Mouse (Mus musculus): ENCODE results near the gene Ano6. TPM values are rescaled to one million over a fixed set of nuclear protein-coding genes. Genes with fewer than 3 reads are reported as not detected.

Ano6 gene
- total and polyA plus RNA-seq, 3 experiments: 14.9 to 27.0 (median 18.4) TPM

DNA sequence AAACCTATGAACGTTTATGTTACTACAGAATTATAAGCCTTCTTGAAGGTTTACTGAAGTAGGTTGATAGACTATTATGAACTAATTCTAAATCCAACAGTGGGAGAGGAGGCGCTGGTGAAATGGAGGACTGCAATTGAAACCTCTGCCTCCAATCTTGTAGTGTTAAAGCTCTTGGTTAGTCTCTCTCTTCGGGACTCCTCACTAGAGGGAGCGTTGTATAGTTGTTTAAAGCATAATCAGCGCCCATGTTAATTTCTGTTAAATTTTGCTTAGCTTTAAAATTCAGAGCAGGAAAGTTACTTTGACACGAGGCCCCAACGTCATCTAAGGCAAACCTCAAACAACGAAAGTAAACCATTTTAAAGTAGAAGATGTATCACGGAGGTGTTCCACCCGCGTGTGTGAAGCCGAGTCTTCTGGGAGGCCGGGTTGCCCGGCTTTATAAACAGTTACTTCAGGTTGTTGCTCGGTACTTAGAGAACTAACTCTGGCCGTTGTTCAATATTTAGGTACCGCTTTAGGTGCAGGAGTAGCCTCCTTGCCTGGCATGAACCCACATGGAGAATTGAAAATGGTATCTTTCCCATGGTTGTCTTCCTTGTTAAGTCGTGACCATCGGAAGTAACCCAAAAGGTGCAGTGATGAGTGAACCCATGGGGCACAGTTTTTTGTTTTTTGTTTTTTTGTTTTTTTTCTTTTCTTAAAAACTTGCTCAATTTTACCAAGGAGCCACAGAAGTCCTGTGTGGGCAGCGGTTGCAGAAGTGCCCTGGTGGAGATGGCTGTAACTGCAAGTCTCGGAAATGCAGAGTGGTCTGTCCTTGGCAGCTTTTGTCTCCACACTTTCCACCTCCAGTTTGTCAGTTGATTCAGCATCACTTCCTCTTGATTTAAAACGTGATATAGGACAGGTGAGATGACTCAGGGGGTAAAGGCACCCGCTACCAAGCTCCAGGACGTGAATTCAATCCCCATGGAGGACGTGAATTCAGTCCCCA, 1.9 kb downstream of the Ano6 start:
- Histone ChIP-seq H3K79me2 (replicated peaks; ENCODE audit: control insufficient read depth, extremely low read depth, insufficient read depth, poor library complexity, severe bottlenecking) (peaks cover 40% of the 10 kb centered on the region), H3K9ac (ENCODE audit: insufficient read depth, low read depth) (peak overlapping the region; percentile 91), H3K4me2 (ENCODE audit: insufficient read depth, low read depth, poor library complexity, severe bottlenecking) (peak overlapping the region; percentile 92), H3K4me3 (replicated peaks in 1 of 3; ENCODE audit: low read depth in 2 of 3, low read length in 2 of 3, poor library complexity in 1 of 3) (peak overlapping the region; percentile 53 to 91 (median 84)), H3K27ac (ENCODE audit: insufficient read depth, low read depth) (peak overlapping the region; percentile 44; the same call in 1 of the 2 replicates), H3K36me3 (replicated peaks in 1 of 2; ENCODE audit: control insufficient read depth in 1 of 2, insufficient read depth in 1 of 2, low read length in 1 of 2) (peaks cover 0 to 9% of the 10 kb centered on the region in 2 experiments), H3K27me3 (replicated peaks) (no peaks in the 10 kb centered on the region), H3K4me1 (ENCODE audit: control insufficient read depth in 1 of 2, insufficient read depth in 2 of 2) (peaks cover 12 to 63% of the 10 kb centered on the region in 2 experiments), H3K9me3 (replicated peaks; ENCODE audit: low read length) (no peaks in the 10 kb centered on the region)
- DNase-seq (ENCODE audit: extremely low read depth): peak; percentile 57
- TF ChIP-seq MEF2A (IDR thresholded peaks at IDR 0.05; ENCODE audit: borderline replicate concordance, low read depth, low read length) (no peak), CTCF (conservative IDR thresholded peaks at IDR 0.05 in 1 of 2, IDR thresholded peaks at IDR 0.05 in 1 of 2; ENCODE audit: low read depth in 2 of 2, low read length in 2 of 2) (peak; percentile 59 to 72), MAZ (IDR thresholded peaks at IDR 0.05; ENCODE audit: low read depth, low read length) (0 out of 2 replicates have a peak, but pooled peaks have one; percentile 30), GABPA (IDR thresholded peaks at IDR 0.05; ENCODE audit: insufficient replicate concordance, low read depth, low read length) (no peak), IRF4 (IDR thresholded peaks at IDR 0.05; ENCODE audit: low read depth, low read length) (peak; percentile 69), MAX (IDR thresholded peaks at IDR 0.05; ENCODE audit: low read length) (no peak), ELF1 (IDR thresholded peaks at IDR 0.05; ENCODE audit: low read depth, low read length) (0 out of 2 replicates have a peak, but pooled peaks have one; percentile 20), NRF1 (IDR thresholded peaks at IDR 0.05; ENCODE audit: low read depth, low read length) (no peak), ZMIZ1 (IDR thresholded peaks at IDR 0.05; ENCODE audit: low read depth, low read length) (no peak), TBP (conservative IDR thresholded peaks at IDR 0.05; ENCODE audit: low read depth, low read length) (peak; percentile 9; the same call in 1 of the 2 replicates), NELFE (IDR thresholded peaks at IDR 0.05; ENCODE audit: low read depth, low read length) (0 out of 2 replicates have a peak, but pooled peaks have one; percentile 24), CHD1 (IDR thresholded peaks at IDR 0.05; ENCODE audit: low read depth, low read length) (peak; percentile 55), SIN3A (IDR thresholded peaks at IDR 0.05; ENCODE audit: low read length) (peak; percentile 65), BHLHE40 (IDR thresholded peaks at IDR 0.05; ENCODE audit: low read depth, low read length) (peak; percentile 63), KAT2A (IDR thresholded peaks at IDR 0.05; ENCODE audit: insufficient replicate concordance, low read length) (no peak), ETS1 (conservative IDR thresholded peaks at IDR 0.05; ENCODE audit: low read depth, low read length) (no peak; the same call in none of the 2 replicates), EP300 (IDR thresholded peaks at IDR 0.05; ENCODE audit: low read length) (no peak), USF1 (IDR thresholded peaks at IDR 0.05; ENCODE audit: low read depth, low read length) (no peak), MYC (IDR thresholded peaks at IDR 0.05; ENCODE audit: low read depth, low read length) (0 out of 2 replicates have a peak, but pooled peaks have one; percentile 58), MXI1 (IDR thresholded peaks at IDR 0.05; ENCODE audit: low read depth, low read length) (peak; percentile 64), MAFK (IDR thresholded peaks at IDR 0.05; ENCODE audit: insufficient replicate concordance, low read length) (no peak), SMC3 (IDR thresholded peaks at IDR 0.05; ENCODE audit: low read depth, low read length) (peak; percentile 14; the same call in 1 of the 2 replicates), ZNF384 (IDR thresholded peaks at IDR 0.05; ENCODE audit: low read depth, low read length) (peak; percentile 12; the same call in 1 of the 2 replicates)
- dilution Hi-C loops (cut with MboI; ENCODE audit: extremely low pct_ligation_motif_present, extremely low pct_unique_long_range_greater_than_20kb, low sequenced_read_pairs): no loop called here
- in situ Hi-C loops (cut with MboI; ENCODE audit: low pct_ligation_motif_present, low pct_unique_long_range_greater_than_20kb, low sequenced_read_pairs): no loop called here

All from CH12.LX (cell line).